Mouse (Mus musculus): ENCODE measurements around the gene Tmem94. TPM values are rescaled to one million over a fixed set of nuclear protein-coding genes. Genes with fewer than 3 reads are reported as not detected.

The Tmem94 gene
- total RNA-seq, 2 experiments from 2014 or later: 54.9 to 69.9 TPM

DNA sequence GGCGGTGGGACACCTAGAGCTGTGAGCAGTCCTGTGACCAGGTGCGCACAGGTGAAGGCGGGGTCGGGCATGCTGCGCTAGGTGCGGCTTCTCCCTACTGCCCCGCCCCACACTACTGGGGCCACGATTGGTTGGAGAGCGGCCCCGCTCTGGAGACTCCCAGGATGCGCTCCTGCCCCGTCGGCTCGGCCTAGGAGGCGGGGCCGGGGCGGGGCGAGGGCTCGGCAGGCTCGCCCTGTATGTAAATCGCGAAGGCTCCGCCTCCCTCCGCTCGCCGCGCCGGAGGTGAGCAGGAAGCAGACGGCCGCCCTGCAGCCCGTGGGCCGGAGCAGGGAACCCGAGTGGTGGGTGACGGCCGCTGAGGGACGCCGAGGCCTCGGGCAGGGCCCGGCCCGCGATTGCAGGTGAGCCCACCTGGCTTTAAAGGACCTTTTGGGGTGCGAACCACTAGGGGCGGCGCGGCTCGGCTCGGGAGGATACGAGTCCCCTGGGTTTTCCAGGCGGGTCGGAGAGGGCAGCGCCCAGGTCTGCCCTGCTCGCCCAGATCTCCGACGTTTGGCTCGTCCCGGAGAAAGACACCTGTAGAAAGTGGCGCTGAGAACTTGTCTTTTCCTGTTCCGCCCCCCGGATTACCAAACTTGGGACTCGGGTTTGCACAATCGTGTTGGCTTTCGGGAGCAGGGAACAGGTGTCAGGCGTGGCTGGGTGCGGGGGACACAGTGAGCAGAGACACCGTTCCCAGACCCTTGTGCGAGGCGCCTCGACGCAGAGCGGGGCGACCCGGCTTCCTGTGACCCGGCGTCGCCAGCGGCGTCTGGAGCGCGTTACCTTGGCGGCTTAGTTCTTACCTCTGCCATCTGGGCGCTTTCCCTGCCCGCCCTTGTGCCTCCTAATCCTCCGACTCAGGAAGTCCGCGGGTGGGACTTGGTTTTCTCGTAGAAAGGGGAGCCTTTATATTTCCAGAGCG lies 58.8 kb downstream of the Tmem94 start, which contains the start of gene Llgl2:
Llgl2 (plus strand) TSS at position 276 of the 967 bp plus-strand sequence.
- intact Hi-C loops (cut with DNase I): no loop called here
- peak; percentile 57 to 68 for DNase-seq (ENCODE audit: low spot score in 2 of 2)

DNA sequence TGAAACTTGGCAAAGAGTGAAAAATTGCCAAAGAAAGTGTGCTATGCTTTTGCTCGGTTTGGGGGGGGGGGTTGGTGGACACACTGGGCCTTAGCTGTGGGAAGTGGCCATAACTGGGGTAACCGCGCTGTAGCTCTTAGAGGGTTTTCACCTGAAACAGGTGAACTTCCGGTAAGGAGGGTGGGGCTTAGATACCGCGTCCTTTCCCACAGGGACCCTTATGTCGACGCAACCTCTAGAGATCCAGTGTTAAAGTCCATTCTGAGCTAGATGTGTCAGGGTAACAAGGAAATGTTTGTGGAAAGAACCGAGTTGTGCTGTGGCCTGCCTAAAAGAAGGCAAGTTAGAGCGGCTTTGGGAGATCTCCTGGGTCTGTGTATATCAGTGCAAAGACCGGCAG lies 59.6 kb downstream of the Tmem94 start:
- DNase-seq (ENCODE audit: low spot score in 2 of 2): no peak
- intact Hi-C loops (cut with DNase I): no loop called here

DNA sequence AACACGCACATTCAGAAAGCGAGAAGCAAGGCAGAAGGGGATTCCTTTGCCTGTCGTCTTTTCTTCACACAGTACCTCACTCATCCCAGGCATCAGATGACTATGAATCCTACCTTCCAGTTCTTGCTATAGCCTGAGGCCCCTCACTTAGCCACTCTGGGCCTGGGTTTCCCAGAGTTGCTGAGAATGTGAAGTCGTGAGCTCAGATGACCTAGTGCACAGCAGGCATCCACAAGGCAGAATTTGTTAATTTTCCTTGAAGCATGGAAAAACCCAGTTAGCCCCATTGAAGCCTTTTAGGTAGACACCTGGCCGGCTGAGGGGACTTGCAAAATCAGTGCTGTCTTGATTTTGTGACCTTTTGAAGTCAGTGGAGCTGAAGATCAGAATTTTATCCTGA lies 61.3 kb downstream of the Tmem94 start:
- intact Hi-C loops (cut with DNase I): no loop called here
- no peak for DNase-seq (ENCODE audit: low spot score in 2 of 2)

DNA sequence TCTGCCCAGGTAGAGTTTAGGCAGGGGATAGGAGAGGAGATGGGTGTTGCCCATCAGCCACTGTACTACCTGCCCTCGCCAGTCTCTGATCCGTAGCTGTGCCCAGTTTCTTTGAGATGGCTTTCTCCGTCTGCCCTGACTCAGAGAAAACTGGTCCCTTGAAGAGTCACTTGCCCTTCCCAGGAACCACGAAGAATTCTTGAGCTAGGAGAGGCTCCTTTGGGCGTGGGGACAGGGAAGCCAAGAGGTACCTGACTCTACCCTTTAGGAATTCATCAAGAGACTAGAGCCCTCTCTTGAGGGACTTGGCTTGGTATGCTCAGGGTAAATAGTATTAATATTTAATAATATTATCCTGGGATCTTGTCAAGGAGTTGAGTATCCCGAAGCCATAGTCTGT lies 62.4 kb downstream of the Tmem94 start:
- no peak for DNase-seq (ENCODE audit: low spot score in 2 of 2)
- intact Hi-C loops (cut with DNase I): no loop called here

DNA sequence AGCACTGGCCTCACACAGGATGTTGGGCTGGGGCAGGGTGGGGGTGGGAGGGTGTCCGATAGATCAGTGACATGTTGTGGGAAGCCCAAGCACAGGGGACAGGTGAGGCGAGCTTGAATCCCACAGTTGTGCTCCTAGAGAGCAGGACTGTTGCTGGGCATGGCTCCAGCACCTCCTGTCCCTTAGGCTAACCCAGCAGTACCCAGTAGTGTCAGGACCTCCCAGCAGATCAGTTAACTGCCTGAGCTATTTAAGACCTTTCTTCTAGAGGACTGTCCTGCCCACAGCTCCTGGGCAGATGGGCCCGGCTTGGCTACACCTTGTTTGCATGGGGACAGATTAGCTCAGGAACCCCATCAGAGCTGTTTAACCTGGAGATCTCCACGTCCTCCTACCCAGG lies 63.8 kb downstream of the Tmem94 start:
- DNase-seq (ENCODE audit: low spot score in 2 of 2): no peak
- intact Hi-C loops (cut with DNase I): no loop called here

DNA sequence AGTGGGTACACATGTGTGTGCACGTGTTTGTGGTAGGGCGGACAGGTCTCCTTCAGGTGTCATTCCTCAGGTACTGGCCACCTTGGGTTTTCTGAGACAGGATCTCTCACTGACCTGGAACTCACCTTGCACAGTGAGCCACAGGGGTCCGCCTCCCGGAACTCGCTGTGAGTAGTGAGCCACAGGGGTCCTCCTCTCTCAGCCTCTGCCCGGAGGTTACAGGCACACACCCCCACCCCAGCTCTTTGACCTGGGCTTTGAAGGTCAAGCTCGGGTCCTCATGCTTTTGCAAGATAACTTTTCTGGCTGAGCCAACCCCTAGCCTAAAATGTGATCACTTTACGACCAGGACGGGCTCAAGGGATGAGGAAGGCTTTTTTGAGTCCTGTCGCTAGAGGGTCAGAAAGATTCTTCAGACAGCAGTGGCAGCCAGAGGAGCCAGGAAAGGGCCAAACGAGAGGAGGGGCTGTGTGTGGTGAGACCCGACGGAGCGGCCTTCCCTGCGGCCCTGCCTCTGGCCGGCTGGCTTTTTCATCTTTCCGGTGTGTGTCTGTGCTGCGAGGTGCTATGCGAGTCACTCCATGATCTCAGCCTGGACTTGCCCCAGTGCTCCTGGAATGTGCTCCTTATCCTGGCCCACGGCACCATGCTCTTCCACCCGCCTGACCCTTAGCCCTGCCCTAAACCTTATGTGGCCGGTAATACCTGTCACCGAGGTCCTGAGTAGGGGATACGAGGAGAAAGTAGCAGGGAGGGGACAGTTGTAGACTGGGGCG lies 65.5 kb downstream of the Tmem94 start:
- intact Hi-C loops (cut with DNase I): no loop called here
- DNase-seq (ENCODE audit: low spot score in 2 of 2): no peak

DNA sequence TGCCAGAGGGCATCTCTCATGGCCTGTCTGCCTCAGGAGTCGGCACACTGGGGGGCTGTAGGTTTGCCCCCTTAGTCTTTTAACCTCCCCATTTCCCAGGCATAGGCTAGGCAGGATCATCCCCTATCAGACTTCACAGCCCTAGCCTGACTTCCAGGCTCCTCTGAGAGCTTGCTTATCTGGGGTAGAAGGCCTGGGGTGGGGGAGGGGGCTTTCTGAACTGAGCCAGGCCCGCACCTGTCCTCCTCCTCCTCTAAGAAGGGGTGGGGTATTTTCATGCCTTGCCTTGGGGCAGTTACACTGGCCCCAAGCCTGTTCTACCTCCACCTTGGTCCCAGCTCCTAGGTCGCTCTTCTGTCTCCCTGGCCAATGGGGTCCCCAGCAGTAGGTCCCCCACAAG lies 66.3 kb downstream of the Tmem94 start:
- intact Hi-C loops (cut with DNase I): no loop called here
- DNase-seq (ENCODE audit: low spot score in 2 of 2): no peak

DNA sequence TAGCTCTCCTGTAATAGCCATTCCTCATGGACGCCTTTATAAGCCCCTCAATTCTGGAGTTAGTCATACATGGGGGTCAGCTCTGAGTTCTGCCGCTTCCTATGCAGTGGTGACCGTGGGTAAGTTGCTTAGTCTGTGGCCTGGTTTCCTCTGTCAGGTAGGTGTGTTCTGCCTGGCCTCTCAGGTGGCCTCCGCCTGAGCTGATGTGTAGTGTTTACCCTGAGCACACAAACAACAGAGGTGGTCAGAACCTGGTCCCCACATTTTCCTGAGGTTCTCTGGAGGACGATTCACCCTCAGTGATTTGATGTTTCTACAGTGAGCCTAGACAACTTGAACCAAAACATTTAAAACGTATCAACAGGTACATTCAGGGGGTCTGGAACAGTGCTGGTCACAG lies 66.8 kb downstream of the Tmem94 start:
- intact Hi-C loops (cut with DNase I): no loop called here
- no peak for DNase-seq (ENCODE audit: low spot score in 2 of 2)

DNA sequence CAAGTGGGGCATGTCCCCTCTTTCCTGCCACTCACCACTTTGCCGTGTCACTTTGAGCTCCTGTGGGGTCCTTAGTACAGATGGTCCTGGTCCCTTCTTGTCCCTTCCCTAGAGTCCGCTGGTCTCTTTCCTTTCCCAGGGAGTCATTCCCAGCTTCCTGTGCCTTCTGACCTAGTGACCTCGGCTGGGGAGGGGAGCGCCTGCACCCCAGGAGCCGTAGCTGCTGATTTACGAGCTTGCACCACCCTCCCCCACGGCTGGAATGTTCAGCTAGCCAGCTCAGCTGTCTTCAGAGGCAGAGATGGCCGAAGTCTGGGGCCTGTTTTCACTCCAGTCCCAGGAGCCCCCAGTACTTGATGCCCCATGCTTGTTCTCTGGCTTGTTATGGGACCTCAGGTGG lies 67.3 kb downstream of the Tmem94 start:
- DNase-seq (ENCODE audit: low spot score in 2 of 2): no peak
- intact Hi-C loops (cut with DNase I): no loop called here

DNA sequence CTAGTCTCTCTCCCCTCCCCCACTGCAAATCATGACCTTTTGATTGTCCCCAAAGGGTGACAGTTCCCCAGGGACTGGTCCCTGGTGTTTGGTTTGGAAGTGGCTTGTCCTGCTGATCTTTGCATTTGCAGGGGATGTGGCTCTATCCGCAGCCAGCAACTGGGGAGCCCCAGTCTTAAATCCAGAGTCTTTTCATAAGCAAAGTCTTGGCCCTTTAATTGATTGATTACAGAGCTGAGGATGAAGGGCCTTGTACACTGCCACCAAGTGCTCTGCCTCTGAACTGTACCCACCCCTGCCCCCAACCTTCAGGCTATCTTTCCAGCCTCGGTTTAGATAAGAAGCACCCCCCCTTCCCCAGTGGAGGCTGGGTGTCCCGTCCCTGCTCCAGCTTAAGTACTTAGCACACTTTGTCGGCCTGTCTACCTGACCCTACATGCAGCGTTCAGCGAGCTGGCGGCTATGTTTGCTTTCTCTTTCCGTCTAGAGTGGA lies 67.8 kb downstream of the Tmem94 start:
- DNase-seq (ENCODE audit: low spot score in 2 of 2): no peak
- intact Hi-C loops (cut with DNase I): no loop called here

DNA sequence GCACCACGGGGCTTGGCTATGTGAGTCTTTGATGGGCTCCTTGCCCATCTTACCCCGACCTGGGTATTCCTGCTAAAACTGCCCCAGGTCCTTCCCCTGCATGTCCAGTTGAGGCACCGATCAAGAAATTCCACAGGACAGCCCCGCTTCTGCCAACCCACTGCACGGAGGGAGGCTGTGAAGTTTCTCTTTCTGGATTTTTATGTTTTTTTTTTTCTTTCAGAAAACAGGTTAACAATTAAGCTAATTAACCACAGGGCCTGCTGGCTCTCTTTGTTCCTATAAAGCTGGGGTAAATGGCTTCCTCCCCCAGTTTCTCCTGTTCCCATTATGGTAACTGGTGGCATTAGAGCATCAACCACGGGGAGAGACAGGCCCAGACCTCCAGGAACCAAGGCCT lies 68.8 kb downstream of the Tmem94 start:
- intact Hi-C loops (cut with DNase I): no loop called here
- DNase-seq (ENCODE audit: low spot score in 2 of 2): no peak

DNA sequence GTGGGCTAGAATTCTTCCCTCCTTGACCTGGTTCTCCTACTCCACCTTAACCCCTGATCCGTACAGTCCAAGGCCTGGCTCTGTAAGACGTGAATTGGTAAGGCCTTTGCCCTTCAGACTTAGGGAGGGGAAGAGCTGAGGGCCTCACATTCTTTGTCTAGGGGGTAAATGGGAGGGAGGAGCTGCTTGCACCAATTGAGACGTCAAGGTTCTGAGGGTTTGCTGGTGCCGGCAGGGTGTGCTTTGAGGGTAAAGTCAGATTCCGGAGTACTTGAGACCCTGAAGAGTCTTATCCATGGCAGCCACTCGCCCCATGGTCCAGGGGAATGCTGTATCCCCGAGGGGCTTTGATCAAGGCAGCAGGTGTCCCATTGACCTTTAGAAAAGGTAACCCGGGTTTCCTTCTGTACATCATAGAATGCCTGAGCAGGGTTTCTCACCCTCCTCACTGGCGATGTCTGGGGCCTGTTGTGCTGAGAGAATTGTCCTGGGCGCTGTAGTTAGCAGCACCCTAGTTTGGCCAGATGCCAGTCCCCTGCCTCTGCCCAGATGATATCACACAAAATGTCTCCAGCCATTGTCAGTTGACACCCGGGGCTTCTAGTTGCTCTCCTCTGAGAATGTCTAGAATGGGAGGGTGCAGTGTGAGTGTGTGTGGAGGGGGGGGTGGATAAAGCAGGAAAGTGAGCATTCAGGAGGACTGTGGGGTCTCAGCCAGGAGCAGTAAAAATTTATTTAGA lies 71.6 kb downstream of the Tmem94 start:
- no peak for DNase-seq (ENCODE audit: low spot score in 2 of 2)
- intact Hi-C loops (cut with DNase I): no loop called here

DNA sequence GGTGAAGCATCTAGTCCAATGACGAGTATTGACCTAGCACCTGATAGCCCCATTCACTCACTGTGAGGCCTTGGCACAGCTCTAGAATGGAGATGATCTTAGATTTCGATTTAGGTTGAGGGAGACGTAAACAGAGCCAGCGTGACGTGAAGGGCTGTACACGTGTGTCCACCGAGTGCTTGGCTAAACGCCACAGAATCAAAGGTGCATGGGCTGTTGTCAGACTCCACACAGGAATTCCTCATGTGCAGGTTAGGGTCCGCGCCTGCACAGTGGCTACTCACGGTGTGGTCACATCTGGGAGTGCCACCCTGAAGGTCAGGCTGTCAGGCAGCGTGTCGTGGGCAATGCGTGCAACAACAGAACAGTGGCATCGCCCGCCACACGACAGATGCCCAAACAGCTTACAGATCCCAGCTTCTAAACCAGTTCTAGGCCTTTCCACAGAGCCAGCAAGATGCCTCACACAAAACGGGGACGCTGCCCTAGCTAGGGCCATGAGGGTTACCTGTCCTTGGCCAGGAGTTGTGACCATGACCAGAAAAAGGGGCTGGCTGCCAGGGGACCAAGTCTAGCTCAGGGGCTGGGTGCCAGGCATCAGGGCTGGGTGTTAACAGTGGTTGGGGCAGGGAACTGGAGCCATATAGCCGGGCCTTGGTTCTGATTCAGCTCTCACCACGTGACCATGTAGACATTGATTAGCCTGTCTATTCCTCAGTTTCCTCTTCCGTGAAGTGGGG lies 72.5 kb downstream of the Tmem94 start:
- no peak for DNase-seq (ENCODE audit: low spot score in 2 of 2)
- intact Hi-C loops (cut with DNase I): no loop called here

DNA sequence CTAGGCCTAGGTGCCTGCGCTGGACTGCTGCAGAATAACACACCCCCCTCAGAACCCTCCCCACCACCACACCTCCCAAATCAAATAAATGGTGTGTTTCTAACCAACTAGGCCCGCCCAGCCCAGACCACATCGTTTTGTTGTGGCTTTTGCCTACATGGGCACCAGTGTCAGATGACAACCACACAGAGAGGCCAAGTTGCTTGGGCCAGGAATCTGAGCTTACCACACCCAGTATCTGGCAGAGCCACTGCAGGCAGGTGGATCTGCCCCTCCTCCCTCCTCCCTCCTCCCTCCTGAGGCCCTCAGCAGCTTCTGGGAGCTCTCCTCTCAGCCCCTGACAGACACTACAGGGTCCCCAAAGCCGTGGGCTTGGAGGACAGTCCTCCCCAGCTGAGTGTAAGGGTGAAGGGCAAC lies 73.7 kb downstream of the Tmem94 start:
- intact Hi-C loops (cut with DNase I): no loop called here
- no peak for DNase-seq (ENCODE audit: low spot score in 2 of 2)

DNA sequence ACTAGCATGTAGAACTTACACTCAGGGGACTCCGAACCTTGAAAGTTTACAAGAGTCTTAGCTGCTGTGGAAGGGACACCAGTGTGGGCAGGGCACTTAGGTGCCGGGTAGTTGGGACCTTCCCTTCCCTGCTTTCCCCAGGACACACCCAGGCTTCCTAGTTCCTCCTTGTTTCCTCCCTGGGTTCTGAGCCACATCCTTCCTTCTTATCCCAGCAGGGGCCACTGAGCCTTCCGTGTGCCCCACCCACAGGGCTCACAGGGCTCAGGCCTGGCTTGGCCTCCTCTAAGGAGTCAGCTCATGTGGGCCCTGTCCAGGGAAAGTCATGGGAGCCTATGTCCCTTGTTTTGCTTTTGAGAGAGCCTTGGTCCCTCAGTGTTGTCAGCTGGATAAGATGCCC lies 74.5 kb downstream of the Tmem94 start:
- intact Hi-C loops (cut with DNase I): no loop called here
- no peak for DNase-seq (ENCODE audit: low spot score in 2 of 2)

DNA sequence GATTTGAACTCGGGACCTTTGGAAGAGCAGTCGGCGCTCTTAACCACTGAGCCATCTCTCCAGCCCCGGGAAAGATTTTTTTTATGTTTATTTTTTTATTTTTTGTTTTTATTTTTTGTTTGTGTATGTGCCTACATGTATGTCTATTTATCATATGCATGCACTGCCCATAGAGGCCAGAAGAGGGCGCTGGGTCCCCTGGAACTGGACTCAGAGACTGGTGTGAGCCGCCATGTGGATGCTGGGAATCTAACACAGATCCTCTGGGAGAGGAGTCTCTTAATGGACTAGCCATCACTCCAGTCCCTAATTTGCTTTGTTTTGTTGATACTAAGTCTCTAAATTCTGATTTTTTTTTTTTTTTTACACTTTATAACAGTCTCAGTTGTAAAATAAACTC lies 75.8 kb downstream of the Tmem94 start:
- intact Hi-C loops (cut with DNase I): no loop called here
- no peak for DNase-seq (ENCODE audit: low spot score in 2 of 2)

DNA sequence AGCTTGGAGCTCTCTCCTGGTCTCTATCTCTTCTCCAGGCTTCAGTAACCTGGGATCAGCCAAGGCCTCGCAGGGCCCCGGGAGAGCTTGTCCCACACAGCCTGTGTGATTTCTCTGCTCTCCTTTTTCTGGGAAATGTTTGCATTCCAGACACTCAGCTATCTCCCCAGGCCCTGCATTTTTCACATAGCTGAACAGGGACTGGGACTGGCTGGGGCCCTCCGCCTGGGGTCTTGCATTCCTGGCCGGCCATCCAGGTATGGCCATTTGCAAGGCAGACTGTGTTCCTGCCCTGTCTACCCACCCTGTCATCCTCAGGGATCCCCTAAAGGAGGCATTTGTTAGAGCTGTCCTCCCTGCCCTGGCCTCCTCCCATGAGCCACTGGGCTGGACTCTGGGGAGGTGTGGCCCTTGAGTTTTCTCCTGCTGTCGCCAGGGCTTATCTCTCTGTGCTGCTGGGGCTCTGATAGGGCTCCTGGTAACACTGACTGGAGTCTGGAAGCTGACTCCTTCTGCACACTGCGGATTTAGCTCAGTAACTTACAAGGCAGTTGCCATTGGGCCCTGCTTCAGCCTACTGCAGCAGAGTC lies 76.8 kb downstream of the Tmem94 start:
- no peak for DNase-seq (ENCODE audit: low spot score in 2 of 2)
- intact Hi-C loops (cut with DNase I): no loop called here

DNA sequence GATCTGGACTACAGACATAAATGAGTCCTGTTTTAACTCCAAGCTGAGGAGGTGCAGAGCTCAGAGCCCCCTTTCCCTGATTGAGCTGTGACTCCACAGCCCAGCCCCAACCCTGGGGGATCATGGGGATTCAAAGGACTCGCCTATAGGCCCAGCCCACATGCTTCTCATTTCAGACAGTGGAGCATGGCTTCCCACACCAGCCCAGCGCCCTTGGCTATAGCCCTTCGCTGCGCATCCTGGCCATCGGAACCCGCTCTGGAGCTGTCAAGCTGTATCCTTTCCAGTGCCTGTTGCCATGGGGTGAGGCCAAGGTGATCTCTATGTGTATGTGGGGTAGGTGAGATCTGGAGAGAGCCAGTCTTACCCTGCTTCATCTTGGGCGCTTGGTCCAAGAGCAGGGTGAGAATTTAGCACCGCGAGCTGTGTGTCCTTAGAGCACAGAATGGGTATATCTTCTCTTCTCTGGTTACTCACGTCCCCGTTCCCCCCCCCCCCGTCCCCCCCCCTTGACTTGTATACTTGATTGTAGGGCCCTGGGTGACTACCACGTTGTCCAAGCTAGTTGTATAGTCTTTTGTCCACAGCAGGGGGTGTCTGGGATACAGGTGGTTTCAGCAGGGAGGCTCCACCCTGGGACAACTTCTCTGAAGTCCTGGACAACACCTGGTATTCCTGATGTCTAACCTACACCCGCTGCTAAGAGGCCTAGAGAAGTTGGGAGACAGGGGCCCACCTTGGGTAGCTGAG lies 78.1 kb downstream of the Tmem94 start:
- intact Hi-C loops (cut with DNase I): no loop called here

More for the DNA sequence above, 78.1 kb downstream of the Tmem94 start:
- DNase-seq (ENCODE audit: low spot score in 2 of 2): no peak

Data from left cerebral cortex, postnatal 36 days (tissue).